Mouse (Mus musculus): ENCODE data around the gene Acsbg2. TPM values are rescaled to one million over a fixed set of nuclear protein-coding genes. Genes with fewer than 3 reads are reported as not detected.

Gene Acsbg2
- total and polyA plus RNA-seq, 2 experiments from 2014 or later = 0.11 TPM; not detected in 1

- no peak for TF ChIP-seq CTCF (IDR thresholded peaks at IDR 0.05)
- 66% methylated on average over 6 of the region's 6 CpGs for WGBS
- Histone ChIP-seq H3K4me3 (ENCODE audit: low read depth, low read length) (no peak overlapping the region), H3K36me3 (ENCODE audit: insufficient read depth, low read length) (no peaks in the 10 kb centered on the region), H3K9me3 (ENCODE audit: low read length) (no peaks in the 10 kb centered on the region), H3K9ac (replicated peaks; ENCODE audit: low read length, poor library complexity, severe bottlenecking) (no peak overlapping the region), H3K4me1 (ENCODE audit: insufficient read depth, low read length) (peaks cover 8% of the 10 kb centered on the region), H3K27ac (ENCODE audit: low read depth, low read length) (no peak overlapping the region), H3K4me2 (ENCODE audit: low read depth, low read length, poor library complexity, severe bottlenecking) (no peak overlapping the region), H3K27me3 (ENCODE audit: insufficient read depth, low read length) (no peaks in the 10 kb centered on the region)
- DNase-seq (ENCODE audit: low spot score) = peak; percentile 13
- ATAC-seq (ENCODE audit: low FRiP score) = no peak
Observed at GRCm38 (mm10) chr17:56819032-56819545, 55.2 kb downstream of the Acsbg2 start.

GRCm38 (mm10) chr17:56818067-56818636, 56.1 kb downstream of the Acsbg2 start:
- no peak for TF ChIP-seq CTCF (IDR thresholded peaks at IDR 0.05)
- no peaks in the 10 kb centered on the region for H3K9me3 ChIP-seq (ENCODE audit: low read length)
- no peaks in the 10 kb centered on the region for H3K27me3 ChIP-seq (ENCODE audit: insufficient read depth, low read length)
- 48% methylated on average over 11 of the region's 11 CpGs for WGBS
- H3K36me3 ChIP-seq (ENCODE audit: insufficient read depth, low read length) = no peaks in the 10 kb centered on the region
- H3K27ac ChIP-seq (ENCODE audit: low read depth, low read length) = no peak overlapping the region
- no peak for ATAC-seq (ENCODE audit: low FRiP score)
- H3K4me2 ChIP-seq (ENCODE audit: low read depth, low read length, poor library complexity, severe bottlenecking) = no peak overlapping the region
- H3K4me3 ChIP-seq (ENCODE audit: low read depth, low read length) = no peak overlapping the region
- DNase-seq (ENCODE audit: low spot score) = peak; percentile 47
- H3K4me1 ChIP-seq (ENCODE audit: insufficient read depth, low read length) = peaks cover 8% of the 10 kb centered on the region
- no peak overlapping the region for H3K9ac ChIP-seq (replicated peaks; ENCODE audit: low read length, poor library complexity, severe bottlenecking)

GRCm38 (mm10) chr17:56815057-56815345, 59.2 kb downstream of the Acsbg2 start:
- H3K27me3 ChIP-seq (ENCODE audit: insufficient read depth, low read length) = no peaks in the 10 kb centered on the region
- no peaks in the 10 kb centered on the region for H3K36me3 ChIP-seq (ENCODE audit: insufficient read depth, low read length)
- WGBS = 44% methylated on average over 3 of the region's 3 CpGs
- no peak overlapping the region for H3K4me3 ChIP-seq (ENCODE audit: low read depth, low read length)
- H3K9ac ChIP-seq (replicated peaks; ENCODE audit: low read length, poor library complexity, severe bottlenecking) = no peak overlapping the region; the same call in 1 of the 2 replicates
- H3K9me3 ChIP-seq (ENCODE audit: low read length) = no peaks in the 10 kb centered on the region
- H3K4me2 ChIP-seq (ENCODE audit: low read depth, low read length, poor library complexity, severe bottlenecking) = no peak overlapping the region
- ATAC-seq (ENCODE audit: low FRiP score) = no peak
- H3K27ac ChIP-seq (ENCODE audit: low read depth, low read length) = peak overlapping the region; percentile 71
- H3K4me1 ChIP-seq (ENCODE audit: insufficient read depth, low read length) = peaks cover 11% of the 10 kb centered on the region
- DNase-seq (ENCODE audit: low spot score) = no peak
- TF ChIP-seq CTCF (IDR thresholded peaks at IDR 0.05) = no peak

- Histone ChIP-seq H3K36me3 (ENCODE audit: insufficient read depth, low read length) (no peaks in the 10 kb centered on the region), H3K27me3 (ENCODE audit: insufficient read depth, low read length) (no peaks in the 10 kb centered on the region), H3K27ac (ENCODE audit: low read depth, low read length) (peak overlapping the region; percentile 71), H3K9ac (replicated peaks; ENCODE audit: low read length, poor library complexity, severe bottlenecking) (no peak overlapping the region; the same call in 1 of the 2 replicates), H3K4me2 (ENCODE audit: low read depth, low read length, poor library complexity, severe bottlenecking) (peak overlapping the region; percentile 26), H3K4me1 (ENCODE audit: insufficient read depth, low read length) (peaks cover 11% of the 10 kb centered on the region), H3K4me3 (ENCODE audit: low read depth, low read length) (no peak overlapping the region), H3K9me3 (ENCODE audit: low read length) (no peaks in the 10 kb centered on the region)
- 5% methylated on average over 24 of the region's 24 CpGs for WGBS
- DNase-seq (ENCODE audit: low spot score) (peak; percentile 92), ATAC-seq (ENCODE audit: low FRiP score) (peak; percentile 80)
- TF ChIP-seq CTCF (IDR thresholded peaks at IDR 0.05) = no peak
Observed at GRCm38 (mm10) chr17:56814316-56815056, 59.8 kb downstream of the Acsbg2 start.

- DNase-seq (ENCODE audit: low spot score) (peak; percentile 95), ATAC-seq (ENCODE audit: low FRiP score) (peak; percentile 47)
- Histone ChIP-seq H3K9ac (replicated peaks; ENCODE audit: low read length, poor library complexity, severe bottlenecking) (no peak overlapping the region), H3K9me3 (ENCODE audit: low read length) (no peaks in the 10 kb centered on the region), H3K36me3 (ENCODE audit: insufficient read depth, low read length) (no peaks in the 10 kb centered on the region), H3K4me1 (ENCODE audit: insufficient read depth, low read length) (peaks cover 10% of the 10 kb centered on the region), H3K4me2 (ENCODE audit: low read depth, low read length, poor library complexity, severe bottlenecking) (no peak overlapping the region), H3K27me3 (ENCODE audit: insufficient read depth, low read length) (no peaks in the 10 kb centered on the region), H3K27ac (ENCODE audit: low read depth, low read length) (0 out of 2 replicates have a peak overlapping the region, but pooled peaks have one; percentile 43), H3K4me3 (ENCODE audit: low read depth, low read length) (no peak overlapping the region)
- no peak for TF ChIP-seq CTCF (IDR thresholded peaks at IDR 0.05)
- WGBS = 7% methylated on average over 3 of the region's 3 CpGs
Observed at GRCm38 (mm10) chr17:56810245-56810644, 64.0 kb downstream of the Acsbg2 start.

- ATAC-seq (ENCODE audit: low FRiP score) = peak; percentile 79
- H3K27me3 ChIP-seq (ENCODE audit: insufficient read depth, low read length) = no peaks in the 10 kb centered on the region
Observed at GRCm38 (mm10) chr17:56808518-56808917, 65.7 kb downstream of the Acsbg2 start.

More at GRCm38 (mm10) chr17:56808518-56808917, 65.7 kb downstream of the Acsbg2 start:
- H3K4me2 ChIP-seq (ENCODE audit: low read depth, low read length, poor library complexity, severe bottlenecking) = no peak overlapping the region
- no peaks in the 10 kb centered on the region for H3K36me3 ChIP-seq (ENCODE audit: insufficient read depth, low read length)
- H3K27ac ChIP-seq (ENCODE audit: low read depth, low read length) = no peak overlapping the region
- DNase-seq (ENCODE audit: low spot score) = peak; percentile 88
- peak; percentile 99 for TF ChIP-seq CTCF (IDR thresholded peaks at IDR 0.05)
- H3K4me3 ChIP-seq (ENCODE audit: low read depth, low read length) = no peak overlapping the region
- no peaks in the 10 kb centered on the region for H3K9me3 ChIP-seq (ENCODE audit: low read length)
- WGBS = 8% methylated on average over 9 of the region's 9 CpGs
- H3K9ac ChIP-seq (replicated peaks; ENCODE audit: low read length, poor library complexity, severe bottlenecking) = no peak overlapping the region
- H3K4me1 ChIP-seq (ENCODE audit: insufficient read depth, low read length) = 0 out of 2 replicates have a peak, but pooled peaks cover 3% of the 10 kb centered on the region
